Mouse (Mus musculus) cortical plate, adult 2 months (tissue): ENCODE data around the gene Frmd4a.

Experiments
- CTCF ChIP-seq: fragments of 200-500 bp; IDR thresholded peaks from 2 replicates; pipeline ENCODE4 v1.5.1; 2011; ENCODE audit warnings: mild to moderate bottlenecking, control low read depth, low read length; ENCODE audit not compliant: insufficient read depth; ENCODE audit errors: extremely low read depth
- POLR2A ChIP-seq: fragments of 200-500 bp; IDR thresholded peaks from 2 replicates; pipeline ENCODE4 v1.6.1; 2011; ENCODE audit warnings: mild to moderate bottlenecking, low read length, control low read depth; ENCODE audit not compliant: insufficient read depth; ENCODE audit errors: extremely low read depth

DNA sequence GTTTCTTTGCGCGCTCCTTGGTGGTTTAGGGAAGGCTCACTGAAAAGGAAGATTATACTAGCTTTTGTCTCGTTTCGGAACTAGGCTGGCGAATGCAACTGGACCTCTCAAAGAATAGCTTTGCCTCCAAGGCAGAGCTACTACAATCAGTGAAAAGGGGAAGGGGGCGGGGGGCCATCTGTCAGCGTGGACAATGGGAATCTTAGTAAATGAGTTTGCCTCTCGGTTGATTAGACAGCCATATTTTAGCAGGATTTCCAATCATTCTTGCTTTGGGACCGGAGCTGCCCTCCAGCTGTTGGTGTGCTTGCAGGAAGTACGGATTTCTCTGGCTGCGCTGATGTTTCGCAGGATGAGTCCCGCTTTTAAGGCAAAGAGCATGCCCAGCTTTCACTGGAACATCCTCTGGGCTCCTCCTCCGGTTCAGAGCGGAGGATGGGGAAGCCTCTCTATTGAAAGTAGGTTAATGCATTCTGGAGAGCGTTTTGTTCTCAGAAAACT lies 135.7 kb downstream of the Frmd4a start:
- no peak for TF ChIP-seq CTCF
- peak; percentile 57; the same call in 1 of the 2 replicates for TF ChIP-seq POLR2A
